Mouse (Mus musculus) G1E (cell line): Measurements from ENCODE around the gene Pde4d.

Experiments used
- CTCF ChIP-seq: IDR thresholded peaks from 2 replicates; pipeline ENCODE4 v1.5.1; 2012; ENCODE audit warnings: low read depth, low read length, inconsistent platforms, mixed read lengths
- GATA1 ChIP-seq: IDR thresholded peaks from 2 replicates; pipeline ENCODE4 v1.6.1; 2012; ENCODE audit warnings: borderline replicate concordance, low read length, inconsistent platforms, mixed read lengths

DNA sequence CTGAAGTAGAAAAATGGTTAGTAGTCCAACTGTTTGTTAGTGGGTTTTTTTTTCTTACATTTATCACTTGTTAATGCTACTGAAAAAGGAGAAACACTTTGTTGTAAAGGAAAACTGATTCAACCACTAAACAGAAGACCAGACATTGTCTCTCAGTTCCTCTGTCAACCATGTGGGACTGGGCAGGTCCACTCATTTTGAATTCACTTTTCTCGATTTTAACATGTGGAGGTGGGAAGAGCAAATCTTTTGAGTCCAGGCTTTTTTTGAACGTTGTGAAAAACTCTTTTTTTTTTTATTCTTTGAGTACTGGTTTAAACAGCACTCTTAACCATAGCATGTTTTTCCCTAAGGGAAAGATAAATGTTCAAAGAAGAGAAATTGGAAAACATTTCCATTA, 180.8 kb downstream of the Pde4d start:
- TF ChIP-seq CTCF = no peak
- no peak for TF ChIP-seq GATA1
